Mouse (Mus musculus): Measurements from ENCODE around the gene Camk1d. TPM values are rescaled to one million over a fixed set of nuclear protein-coding genes. Genes with fewer than 3 reads are reported as not detected.

The Camk1d gene
- polyA plus RNA-seq, 1 experiment from 2014 or later, result 6.7 TPM

- Histone ChIP-seq H3K9ac (ENCODE audit: low read length) (no peak overlapping the region), H3K36me3 (ENCODE audit: control insufficient read depth, insufficient read depth, low read length) (no peaks in the 10 kb centered on the region), H3K9me3 (ENCODE audit: control insufficient read depth, low read length) (no peaks in the 10 kb centered on the region), H3K4me1 (replicated peaks; ENCODE audit: control insufficient read depth, insufficient read depth) (no peaks in the 10 kb centered on the region; the same call in 1 of the 2 replicates), H3K27me3 (ENCODE audit: control insufficient read depth, insufficient read depth, low read length) (no peaks in the 10 kb centered on the region), H3K4me3 (ENCODE audit: low read depth, low read length) (no peak overlapping the region), H3K4me2 (replicated peaks; ENCODE audit: low read depth) (no peak overlapping the region), H3K27ac (replicated peaks) (no peak overlapping the region)
- TF ChIP-seq CTCF (IDR thresholded peaks at IDR 0.05; ENCODE audit: low read depth) (no peak), EP300 (optimal IDR thresholded peaks at IDR 0.05) (no peak)
- WGBS, result 54% methylated on average over 8 of the region's 8 CpGs
- no peak for ATAC-seq (ENCODE audit: low FRiP score, low TSS enrichment)
- DNase-seq (ENCODE audit: low spot score), result no peak
Measured at GRCm38 (mm10) chr2:5321660-5322295, 392.5 kb downstream of the Camk1d start.

GRCm38 (mm10) chr2:5319138-5319537, 395.2 kb downstream of the Camk1d start:
- DNase-seq (ENCODE audit: low spot score) (no peak), ATAC-seq (ENCODE audit: low FRiP score, low TSS enrichment) (no peak)
- no peak overlapping the region for H3K4me3 ChIP-seq (ENCODE audit: low read depth, low read length)
- H3K9me3 ChIP-seq (ENCODE audit: control insufficient read depth, low read length), result no peaks in the 10 kb centered on the region
- no peak for TF ChIP-seq EP300 (optimal IDR thresholded peaks at IDR 0.05)
- no peak for TF ChIP-seq CTCF (IDR thresholded peaks at IDR 0.05; ENCODE audit: low read depth)
- no peak overlapping the region for H3K27ac ChIP-seq (replicated peaks)
- no peak overlapping the region for H3K9ac ChIP-seq (ENCODE audit: low read length)
- H3K4me2 ChIP-seq (replicated peaks; ENCODE audit: low read depth), result no peak overlapping the region
- no peaks in the 10 kb centered on the region for H3K27me3 ChIP-seq (ENCODE audit: control insufficient read depth, insufficient read depth, low read length)
- H3K36me3 ChIP-seq (ENCODE audit: control insufficient read depth, insufficient read depth, low read length), result no peaks in the 10 kb centered on the region
- WGBS, result 78% methylated on average over 3 of the region's 3 CpGs
- H3K4me1 ChIP-seq (replicated peaks; ENCODE audit: control insufficient read depth, insufficient read depth), result peaks cover 6% of the 10 kb centered on the region; the same call in 1 of the 2 replicates

- DNase-seq (ENCODE audit: low spot score) (no peak), ATAC-seq (ENCODE audit: low FRiP score, low TSS enrichment) (peak; percentile 60; the same call in 1 of the 2 replicates)
- Histone ChIP-seq H3K27me3 (ENCODE audit: control insufficient read depth, insufficient read depth, low read length) (no peaks in the 10 kb centered on the region), H3K9me3 (ENCODE audit: control insufficient read depth, low read length) (no peaks in the 10 kb centered on the region), H3K36me3 (ENCODE audit: control insufficient read depth, insufficient read depth, low read length) (no peaks in the 10 kb centered on the region), H3K27ac (replicated peaks) (peak overlapping the region; percentile 73), H3K4me1 (replicated peaks; ENCODE audit: control insufficient read depth, insufficient read depth) (peaks cover 6% of the 10 kb centered on the region; the same call in 1 of the 2 replicates), H3K4me2 (replicated peaks; ENCODE audit: low read depth) (no peak overlapping the region), H3K4me3 (ENCODE audit: low read depth, low read length) (no peak overlapping the region), H3K9ac (ENCODE audit: low read length) (no peak overlapping the region)
- no peak for TF ChIP-seq CTCF (IDR thresholded peaks at IDR 0.05; ENCODE audit: low read depth)
- TF ChIP-seq EP300 (optimal IDR thresholded peaks at IDR 0.05), result no peak
- 55% methylated on average over 5 of the region's 5 CpGs for WGBS
Measured at GRCm38 (mm10) chr2:5316763-5317162, 397.6 kb downstream of the Camk1d start.

GRCm38 (mm10) chr2:5316217-5316616, 398.1 kb downstream of the Camk1d start:
- no peaks in the 10 kb centered on the region for H3K36me3 ChIP-seq (ENCODE audit: control insufficient read depth, insufficient read depth, low read length)
- H3K4me2 ChIP-seq (replicated peaks; ENCODE audit: low read depth), result no peak overlapping the region
- DNase-seq (ENCODE audit: low spot score), result no peak
- 61% methylated on average over 4 of the region's 4 CpGs for WGBS
- peaks cover 6% of the 10 kb centered on the region; the same call in 1 of the 2 replicates for H3K4me1 ChIP-seq (replicated peaks; ENCODE audit: control insufficient read depth, insufficient read depth)
- H3K4me3 ChIP-seq (ENCODE audit: low read depth, low read length), result no peak overlapping the region
- no peak for ATAC-seq (ENCODE audit: low FRiP score, low TSS enrichment)
- no peak overlapping the region for H3K9ac ChIP-seq (ENCODE audit: low read length)
- peak overlapping the region; percentile 69 for H3K27ac ChIP-seq (replicated peaks)
- H3K27me3 ChIP-seq (ENCODE audit: control insufficient read depth, insufficient read depth, low read length), result no peaks in the 10 kb centered on the region
- no peaks in the 10 kb centered on the region for H3K9me3 ChIP-seq (ENCODE audit: control insufficient read depth, low read length)
- TF ChIP-seq CTCF (IDR thresholded peaks at IDR 0.05; ENCODE audit: low read depth) (no peak), EP300 (optimal IDR thresholded peaks at IDR 0.05) (no peak)

GRCm38 (mm10) chr2:5315291-5315828, 399.0 kb downstream of the Camk1d start:
- peaks cover 6% of the 10 kb centered on the region; the same call in 1 of the 2 replicates for H3K4me1 ChIP-seq (replicated peaks; ENCODE audit: control insufficient read depth, insufficient read depth)
- no peaks in the 10 kb centered on the region for H3K36me3 ChIP-seq (ENCODE audit: control insufficient read depth, insufficient read depth, low read length)
- H3K27ac ChIP-seq (replicated peaks), result peak overlapping the region; percentile 45; the same call in 1 of the 2 replicates
- TF ChIP-seq CTCF (IDR thresholded peaks at IDR 0.05; ENCODE audit: low read depth) (no peak), EP300 (optimal IDR thresholded peaks at IDR 0.05) (no peak)
- H3K4me2 ChIP-seq (replicated peaks; ENCODE audit: low read depth), result no peak overlapping the region
- H3K9ac ChIP-seq (ENCODE audit: low read length), result no peak overlapping the region
- 50% methylated on average over 8 of the region's 8 CpGs for WGBS
- no peak for ATAC-seq (ENCODE audit: low FRiP score, low TSS enrichment)
- H3K4me3 ChIP-seq (ENCODE audit: low read depth, low read length), result no peak overlapping the region
- DNase-seq (ENCODE audit: low spot score), result no peak
- no peaks in the 10 kb centered on the region for H3K9me3 ChIP-seq (ENCODE audit: control insufficient read depth, low read length)
- H3K27me3 ChIP-seq (ENCODE audit: control insufficient read depth, insufficient read depth, low read length), result no peaks in the 10 kb centered on the region

GRCm38 (mm10) chr2:5314530-5315166, 399.7 kb downstream of the Camk1d start:
- Histone ChIP-seq H3K4me1 (replicated peaks; ENCODE audit: control insufficient read depth, insufficient read depth) (peaks cover 6% of the 10 kb centered on the region; the same call in 1 of the 2 replicates), H3K9me3 (ENCODE audit: control insufficient read depth, low read length) (no peaks in the 10 kb centered on the region), H3K4me3 (ENCODE audit: low read depth, low read length) (no peak overlapping the region), H3K27ac (replicated peaks) (peak overlapping the region; percentile 30), H3K27me3 (ENCODE audit: control insufficient read depth, insufficient read depth, low read length) (no peaks in the 10 kb centered on the region), H3K9ac (ENCODE audit: low read length) (no peak overlapping the region), H3K36me3 (ENCODE audit: control insufficient read depth, insufficient read depth, low read length) (no peaks in the 10 kb centered on the region), H3K4me2 (replicated peaks; ENCODE audit: low read depth) (no peak overlapping the region)
- WGBS, result 19% methylated on average over 9 of the region's 9 CpGs
- no peak for DNase-seq (ENCODE audit: low spot score)
- TF ChIP-seq CTCF (IDR thresholded peaks at IDR 0.05; ENCODE audit: low read depth) (0 out of 2 replicates have a peak, but pooled peaks have one; percentile 7), EP300 (optimal IDR thresholded peaks at IDR 0.05) (no peak)
- no peak for ATAC-seq (ENCODE audit: low FRiP score, low TSS enrichment)
